Mouse (Mus musculus) left cerebral cortex, postnatal 14 days (tissue): ENCODE measurements around the gene Gm11213. TPM values are rescaled to one million over a fixed set of nuclear protein-coding genes. Genes with fewer than 3 reads are reported as not detected.

ENCODE experiments used
- DNase-seq, 2 experiments: peaks; one replicate each; pipeline ENCODE4 v3.0.0; 2021 to 2022; ENCODE audit warnings: low spot score in 2 of 2, mixed read lengths in 1 of 2
- intact Hi-C: fragments of 180-260 bp; cut with DNase I; formaldehyde crosslinking; loops from one replicate; pipeline ENCODE4 v1.15.1; 2025
- total RNA-seq, 2 experiments: library from RNA; stranded (reverse); gene quantifications; 2 replicates each; pipeline ENCODE4 v1.2.3; 2021

Gene Gm11213
- total RNA-seq, 2 experiments from 2014 or later = not detected

GRCm38 (mm10) chr4:63585216-63585615, 19.8 kb downstream of the Gm11213 start:
- intact Hi-C loops = no loop called here
- no peak for DNase-seq

- intact Hi-C loops = no loop called here
- DNase-seq = no peak
Measured at GRCm38 (mm10) chr4:63582580-63582979, 22.5 kb downstream of the Gm11213 start.

- peak in 1 of 2 experiments; percentile 58 for DNase-seq
- intact Hi-C loops = no loop called here
Measured at GRCm38 (mm10) chr4:63580078-63580477, 25.0 kb downstream of the Gm11213 start.

- no peak for DNase-seq
- intact Hi-C loops = no loop called here
Measured at GRCm38 (mm10) chr4:63579649-63580048, 25.4 kb downstream of the Gm11213 start.

- intact Hi-C loops = no loop called here
- DNase-seq = no peak
Measured at GRCm38 (mm10) chr4:63572621-63573020, 32.4 kb downstream of the Gm11213 start.

- DNase-seq = no peak
- intact Hi-C loops = no loop called here
Measured at GRCm38 (mm10) chr4:63570208-63570781, 34.8 kb downstream of the Gm11213 start.

GRCm38 (mm10) chr4:63569322-63569721, 35.7 kb downstream of the Gm11213 start:
- intact Hi-C loops = no loop called here
- no peak for DNase-seq

GRCm38 (mm10) chr4:63567712-63568390, 37.2 kb downstream of the Gm11213 start:
- DNase-seq = no peak
- intact Hi-C loops = no loop called here

- intact Hi-C loops = no loop called here
- no peak for DNase-seq
Measured at GRCm38 (mm10) chr4:63562742-63563141, 42.3 kb downstream of the Gm11213 start.

GRCm38 (mm10) chr4:63561861-63562675, 43.0 kb downstream of the Gm11213 start:
- DNase-seq = no peak
- intact Hi-C loops = no loop called here

GRCm38 (mm10) chr4:63560079-63560478, 45.0 kb downstream of the Gm11213 start:
- DNase-seq = no peak
- intact Hi-C loops = no loop called here

GRCm38 (mm10) chr4:63559127-63559697, 45.8 kb downstream of the Gm11213 start:
- DNase-seq = no peak
- intact Hi-C loops = no loop called here

- intact Hi-C loops = no loop called here
- peak; percentile 59 to 69 for DNase-seq
Measured at GRCm38 (mm10) chr4:63558407-63559081, 46.5 kb downstream of the Gm11213 start, which contains the start of gene Tmem268. TSS of gene Tmem268 (plus strand) at chr4:63558781.

GRCm38 (mm10) chr4:63557124-63558059, 47.7 kb downstream of the Gm11213 start:
- DNase-seq = peak in 1 of 2 experiments; percentile 17
- intact Hi-C loops = no loop called here

GRCm38 (mm10) chr4:63556665-63557064, 48.4 kb downstream of the Gm11213 start:
- no peak for DNase-seq
- intact Hi-C loops = no loop called here

- DNase-seq = no peak
- intact Hi-C loops = no loop called here
Measured at GRCm38 (mm10) chr4:63555111-63555510, 50.0 kb downstream of the Gm11213 start.

- no peak for DNase-seq
- intact Hi-C loops = no loop called here
Measured at GRCm38 (mm10) chr4:63554616-63555015, 50.4 kb downstream of the Gm11213 start.

GRCm38 (mm10) chr4:63553789-63554576, 51.1 kb downstream of the Gm11213 start:
- intact Hi-C loops = no loop called here

More at GRCm38 (mm10) chr4:63553789-63554576, 51.1 kb downstream of the Gm11213 start:
- no peak for DNase-seq
